Mouse (Mus musculus): ENCODE results near the gene Col28a1.
A peak's percentile ranks its signal among the peaks of the same experiment; 100 is the strongest.

Col28a1 gene

GRCm38 (mm10) chr6:8119116-8119515 is 73.3 kb downstream of the Col28a1 start:
- DNase-seq (ENCODE audit: low spot score in 2 of 2), result no peak

GRCm38 (mm10) chr6:8118577-8118976 is 73.8 kb downstream of the Col28a1 start:
- DNase-seq (ENCODE audit: low spot score in 2 of 2), result no peak

- no peak for DNase-seq (ENCODE audit: low spot score in 2 of 2)
Measured at GRCm38 (mm10) chr6:8105870-8106706, 86.3 kb downstream of the Col28a1 start.

GRCm38 (mm10) chr6:8101224-8101623 is 91.2 kb downstream of the Col28a1 start:
- no peak for DNase-seq (ENCODE audit: low spot score in 2 of 2)

- no peak for DNase-seq (ENCODE audit: low spot score in 2 of 2)
Measured at GRCm38 (mm10) chr6:8095856-8096255, 96.6 kb downstream of the Col28a1 start.

GRCm38 (mm10) chr6:8094160-8094953 is 98.1 kb downstream of the Col28a1 start:
- no peak for DNase-seq (ENCODE audit: low spot score in 2 of 2)

- DNase-seq (ENCODE audit: low spot score in 2 of 2), result no peak
Measured at GRCm38 (mm10) chr6:8093556-8093955, 98.9 kb downstream of the Col28a1 start.

- peak in 1 of 2 experiments; percentile 32 for DNase-seq (ENCODE audit: low spot score in 2 of 2)
Measured at GRCm38 (mm10) chr6:8086847-8087246, 105.6 kb downstream of the Col28a1 start.

GRCm38 (mm10) chr6:8084806-8085205 is 107.6 kb downstream of the Col28a1 start:
- no peak for DNase-seq (ENCODE audit: low spot score in 2 of 2)

GRCm38 (mm10) chr6:8083196-8083595 is 109.2 kb downstream of the Col28a1 start:
- DNase-seq (ENCODE audit: low spot score in 2 of 2), result no peak

GRCm38 (mm10) chr6:8077572-8078146 is 114.8 kb downstream of the Col28a1 start:
- no peak for DNase-seq (ENCODE audit: low spot score in 2 of 2)

- DNase-seq (ENCODE audit: low spot score in 2 of 2), result no peak
Measured at GRCm38 (mm10) chr6:8074914-8075313, 117.5 kb downstream of the Col28a1 start.

GRCm38 (mm10) chr6:8068979-8069378 is 123.4 kb downstream of the Col28a1 start:
- DNase-seq (ENCODE audit: low spot score in 2 of 2), result no peak

GRCm38 (mm10) chr6:8068394-8068793 is 124.0 kb downstream of the Col28a1 start:
- DNase-seq (ENCODE audit: low spot score in 2 of 2), result no peak

- no peak for DNase-seq (ENCODE audit: low spot score in 2 of 2)
Measured at GRCm38 (mm10) chr6:8067124-8067523, 125.3 kb downstream of the Col28a1 start.

GRCm38 (mm10) chr6:8066208-8066607 is 126.2 kb downstream of the Col28a1 start:
- peak; percentile 13 to 20 for DNase-seq (ENCODE audit: low spot score in 2 of 2)

- DNase-seq (ENCODE audit: low spot score in 2 of 2), result no peak
Measured at GRCm38 (mm10) chr6:8059199-8059598, 133.2 kb downstream of the Col28a1 start.

- no peak for DNase-seq (ENCODE audit: low spot score in 2 of 2)
Measured at GRCm38 (mm10) chr6:8048216-8048615, 144.2 kb downstream of the Col28a1 start.

- no peak for DNase-seq (ENCODE audit: low spot score in 2 of 2)
Measured at GRCm38 (mm10) chr6:8046446-8046845, 146.0 kb downstream of the Col28a1 start.

GRCm38 (mm10) chr6:8045825-8046224 is 146.6 kb downstream of the Col28a1 start:
- no peak for DNase-seq (ENCODE audit: low spot score in 2 of 2)

- DNase-seq (ENCODE audit: low spot score in 2 of 2), result no peak
Measured at GRCm38 (mm10) chr6:8028711-8029110, 163.7 kb downstream of the Col28a1 start.

GRCm38 (mm10) chr6:8025332-8026129 is 166.9 kb downstream of the Col28a1 start:
- DNase-seq (ENCODE audit: low spot score in 2 of 2), result no peak
